Mouse (Mus musculus) left cerebral cortex, adult 8-10 months (tissue): ENCODE data around the gene Zp2. TPM values are rescaled to one million over a fixed set of nuclear protein-coding genes. Genes with fewer than 3 reads are reported as not detected.

ENCODE experiments used
- total RNA-seq, 4 experiments: library from RNA; stranded (reverse); gene quantifications; 2 replicates each; pipeline ENCODE4 v1.2.4; 2022

The Zp2 gene
- total RNA-seq, 4 experiments from 2014 or later = 0.41 to 1.4 TPM; not detected in 2

Other genes with a start within 250 kb of the Zp2 start
- 10 to 100 TPM; 10.2 to 16.2 (median 15.1) TPM for gene Lyrm1, start 249.4 kb downstream of the Zp2 start, total RNA-seq
- 10 to 100 TPM; 26.3 to 32.1 (median 27.1) TPM for gene Dcun1d3, start 249.0 kb downstream of the Zp2 start, total RNA-seq
- gene Dnah3, start 50.0 kb downstream of the Zp2 start, total RNA-seq = under 1 TPM; 0.33 to 0.85 (median 0.51) TPM
- 10 to 100 TPM; 13.6 to 15.5 (median 15.2) TPM for gene Tmem159, start 42.9 kb downstream of the Zp2 start, total RNA-seq
- under 1 TPM; 0.17 to 0.46 (median 0.28) TPM for gene Anks4b, start 28.6 kb upstream of the Zp2 start, total RNA-seq
- 10 to 100 TPM; 71.5 to 99.6 (median 90.4) TPM for gene Crym, start 56.8 kb upstream of the Zp2 start, total RNA-seq
- under 1 TPM in 2 of 4 experiments, not detected in 2; 0.06 to 0.07 TPM for gene Abca14, start 58.7 kb upstream of the Zp2 start, total RNA-seq
- not detected for gene Abca15, start 183.4 kb upstream of the Zp2 start, total RNA-seq